Mouse (Mus musculus) CH12.LX (cell line): ENCODE results near the gene Car11. TPM values are rescaled to one million over a fixed set of nuclear protein-coding genes. Genes with fewer than 3 reads are reported as not detected.

ENCODE experiments used
- DNase-seq: peaks from one replicate; pipeline ENCODE4 v3.0.0-alpha.2; 2013; ENCODE audit errors: extremely low read depth
- H3K27ac ChIP-seq: 2 replicates; pipeline ENCODE4 v1.5.1; 2012; ENCODE audit warnings: low read depth, mild to moderate bottlenecking, control low read depth, moderate library complexity; ENCODE audit not compliant: insufficient read depth
- H3K27me3 ChIP-seq: replicated peaks from 2 replicates; pipeline ENCODE3; 2012; ENCODE audit warnings: inconsistent platforms
- H3K36me3 ChIP-seq, 2 experiments: replicated peaks in 1 of 2; 2 replicates each; pipeline versions ENCODE3 to v1.6.1; 2012; ENCODE audit warnings: inconsistent platforms in 1 of 2, low read length in 1 of 2, mild to moderate bottlenecking in 1 of 2, mixed read lengths in 1 of 2, moderate library complexity in 1 of 2; ENCODE audit not compliant: control insufficient read depth in 1 of 2, insufficient read depth in 1 of 2
- H3K4me1 ChIP-seq, 2 experiments: 2 replicates each; pipeline ENCODE4 v1.6.1; 2012; ENCODE audit warnings: inconsistent platforms in 1 of 2, moderate library complexity in 1 of 2; ENCODE audit not compliant: insufficient read depth in 2 of 2, control insufficient read depth in 1 of 2
- H3K4me2 ChIP-seq: 2 replicates; pipeline ENCODE4 v1.6.1; 2012; ENCODE audit warnings: low read depth, mild to moderate bottlenecking, control low read depth; ENCODE audit not compliant: poor library complexity, insufficient read depth, severe bottlenecking
- H3K4me3 ChIP-seq, 3 experiments: fragments of 150-350 bp in 1 of 3; sonication (generic) in 1 of 3; replicated peaks in 1 of 3; 2 replicates each; pipeline versions ENCODE3 to v1.5.1; 2011 to 2012; ENCODE audit warnings: low read depth in 2 of 3, low read length in 2 of 3, mild to moderate bottlenecking in 2 of 3, moderate library complexity in 2 of 3, control low read depth in 1 of 3, improper control_type of control experiment in 1 of 3, inconsistent platforms in 1 of 3, mixed read lengths in 1 of 3; ENCODE audit not compliant: poor library complexity in 1 of 3
- H3K79me2 ChIP-seq: replicated peaks from 2 replicates; pipeline ENCODE4 v1.6.1; 2012; ENCODE audit warnings: mild to moderate bottlenecking, moderate library complexity; ENCODE audit not compliant: control insufficient read depth, poor library complexity, insufficient read depth, severe bottlenecking; ENCODE audit errors: extremely low read depth
- H3K9ac ChIP-seq: 2 replicates; pipeline ENCODE4 v1.6.1; 2012; ENCODE audit warnings: low read depth, mild to moderate bottlenecking, control low read depth, moderate library complexity; ENCODE audit not compliant: insufficient read depth
- H3K9me3 ChIP-seq: replicated peaks from 2 replicates; pipeline ENCODE3; 2012; ENCODE audit warnings: low read length, inconsistent platforms, mixed read lengths
- CHD1 ChIP-seq: IDR thresholded peaks from 2 replicates; pipeline ENCODE4 v1.6.1; 2012; ENCODE audit warnings: low read depth, low read length, improper control_type of control experiment, inconsistent platforms
- E2F4 ChIP-seq: IDR thresholded peaks from 2 replicates; pipeline ENCODE4 v1.6.1; 2011; ENCODE audit warnings: low read depth, low read length, improper control_type of control experiment; ENCODE audit not compliant: insufficient replicate concordance
- ELF1 ChIP-seq: IDR thresholded peaks from 2 replicates; pipeline ENCODE4 v1.6.1; 2014; ENCODE audit warnings: low read depth, mild to moderate bottlenecking, inconsistent platforms, low read length, improper control_type of control experiment
- EP300 ChIP-seq: IDR thresholded peaks from 2 replicates; pipeline ENCODE4 v1.6.1; 2011; ENCODE audit warnings: low read length, improper control_type of control experiment
- ETS1 ChIP-seq: conservative IDR thresholded peaks from 2 replicates; pipeline ENCODE4 v1.6.1; 2012; ENCODE audit warnings: low read depth, mild to moderate bottlenecking, inconsistent platforms, low read length, improper control_type of control experiment, moderate library complexity
- GABPA ChIP-seq: IDR thresholded peaks from 2 replicates; pipeline ENCODE4 v1.6.1; 2012; ENCODE audit warnings: low read depth, low read length, improper control_type of control experiment, inconsistent platforms; ENCODE audit not compliant: insufficient replicate concordance
- HCFC1 ChIP-seq: IDR thresholded peaks from 2 replicates; pipeline ENCODE4 v1.6.1; 2012; ENCODE audit warnings: low read depth, mild to moderate bottlenecking, inconsistent platforms, low read length, improper control_type of control experiment
- IRF4 ChIP-seq: IDR thresholded peaks from 2 replicates; pipeline ENCODE4 v1.6.1; 2014; ENCODE audit warnings: low read depth, mild to moderate bottlenecking, inconsistent platforms, low read length, improper control_type of control experiment
- KAT2A ChIP-seq: IDR thresholded peaks from 2 replicates; pipeline ENCODE4 v1.6.1; 2012; ENCODE audit warnings: low read length, improper control_type of control experiment, inconsistent platforms; ENCODE audit not compliant: insufficient replicate concordance
- MAX ChIP-seq: IDR thresholded peaks from 2 replicates; pipeline ENCODE4 v1.6.1; 2011; ENCODE audit warnings: low read length, improper control_type of control experiment
- MEF2A ChIP-seq: IDR thresholded peaks from 2 replicates; pipeline ENCODE4 v1.6.1; 2014; ENCODE audit warnings: low read depth, mild to moderate bottlenecking, inconsistent platforms, low read length, improper control_type of control experiment, borderline replicate concordance
- MYC ChIP-seq: IDR thresholded peaks from 2 replicates; pipeline ENCODE4 v1.6.1; 2011; ENCODE audit warnings: low read depth, mild to moderate bottlenecking, improper control_type of control experiment, low read length
- NELFE ChIP-seq: IDR thresholded peaks from 2 replicates; pipeline ENCODE4 v1.6.1; 2011; ENCODE audit warnings: low read depth, low read length, improper control_type of control experiment
- PAX5 ChIP-seq: IDR thresholded peaks from 2 replicates; pipeline ENCODE4 v1.6.1; 2012; ENCODE audit warnings: low read length, inconsistent platforms, mixed read lengths
- POLR2AphosphoS2 ChIP-seq: IDR thresholded peaks from 2 replicates; pipeline ENCODE4 v1.6.1; 2011; ENCODE audit warnings: low read depth, low read length, improper control_type of control experiment
- RCOR1 ChIP-seq: conservative IDR thresholded peaks from 2 replicates; pipeline ENCODE4 v1.6.1; 2012; ENCODE audit warnings: low read depth, mild to moderate bottlenecking, inconsistent platforms, low read length, improper control_type of control experiment
- SIN3A ChIP-seq: IDR thresholded peaks from 2 replicates; pipeline ENCODE4 v1.6.1; 2012; ENCODE audit warnings: low read length, improper control_type of control experiment, inconsistent platforms
- SMC3 ChIP-seq: IDR thresholded peaks from 2 replicates; pipeline ENCODE4 v1.6.1; 2011; ENCODE audit warnings: low read depth, low read length, improper control_type of control experiment
- TBP ChIP-seq: conservative IDR thresholded peaks from 2 replicates; pipeline ENCODE4 v1.6.1; 2011; ENCODE audit warnings: low read depth, low read length, improper control_type of control experiment
- UBTF ChIP-seq: IDR thresholded peaks from 2 replicates; pipeline ENCODE4 v1.6.1; 2012; ENCODE audit warnings: low read depth, mild to moderate bottlenecking, inconsistent platforms, low read length, improper control_type of control experiment, moderate library complexity
- USF1 ChIP-seq: IDR thresholded peaks from 2 replicates; pipeline ENCODE4 v1.6.1; 2014; ENCODE audit warnings: low read depth, mild to moderate bottlenecking, inconsistent platforms, low read length, improper control_type of control experiment
- USF2 ChIP-seq: conservative IDR thresholded peaks from 2 replicates; pipeline ENCODE4 v1.6.1; 2011; ENCODE audit warnings: low read depth, low read length, improper control_type of control experiment
- ZC3H11A ChIP-seq: IDR thresholded peaks from 2 replicates; pipeline ENCODE4 v1.6.1; 2012; ENCODE audit warnings: low read depth, mild to moderate bottlenecking, inconsistent platforms, low read length, improper control_type of control experiment
- ZKSCAN1 ChIP-seq: IDR thresholded peaks from 2 replicates; pipeline ENCODE4 v1.6.1; 2012; ENCODE audit warnings: low read depth, inconsistent platforms, low read length, improper control_type of control experiment, borderline replicate concordance
- dilution Hi-C: fragments of 300-500 bp; cut with MboI; formaldehyde crosslinking; loops from 2 replicates; pipeline ENCODE4 v1.14.3; 2020; ENCODE audit warnings: low sequenced_read_pairs; ENCODE audit not compliant: extremely low pct_unique_long_range_greater_than_20kb, extremely low pct_ligation_motif_present
- in situ Hi-C: fragments of 300-500 bp; cut with MboI; formaldehyde crosslinking; loops from 3 replicates; pipeline ENCODE4 v1.14.3; 2019; ENCODE audit warnings: low sequenced_read_pairs, low pct_ligation_motif_present, low pct_unique_long_range_greater_than_20kb, mixed read lengths
- polyA plus RNA-seq: library from polyadenylated mRNA; unstranded; fragments of >175 nt; gene quantifications from 2 replicates; pipeline ENCODE4 v1.2.1, GENCODE M21; 2012; ENCODE audit warnings: low read depth; ENCODE audit not compliant: insufficient read length
- total RNA-seq, 2 experiments: library from RNA; depleted of rRNA; stranded (reverse); fragments of 300-350 nt in 1 of 2; fragments of >200 nt in 1 of 2; gene quantifications; 2 replicates each; pipeline ENCODE4 v1.2.3; 2012 to 2014

Gene Car11
- total and polyA plus RNA-seq, 3 experiments: not detected

GRCm38 (mm10) chr7:45726419-45726818 is 26.8 kb downstream of the Car11 start:
- TF ChIP-seq MEF2A: no peak
- no peak for TF ChIP-seq ELF1
- no peak for TF ChIP-seq PAX5
- TF ChIP-seq ZKSCAN1: no peak
- TF ChIP-seq POLR2AphosphoS2: no peak
- TF ChIP-seq SIN3A: no peak
- TF ChIP-seq CHD1: no peak
- no peak for TF ChIP-seq USF1
- no peak for TF ChIP-seq HCFC1
- TF ChIP-seq USF2: no peak
- no peak for TF ChIP-seq ETS1
- TF ChIP-seq GABPA: no peak
- TF ChIP-seq IRF4: no peak
- TF ChIP-seq KAT2A: no peak
- TF ChIP-seq EP300: no peak
- no peak for TF ChIP-seq MYC
- no peak for TF ChIP-seq MAX
- TF ChIP-seq SMC3: no peak
- no peak for TF ChIP-seq NELFE
- no peak for TF ChIP-seq ZC3H11A
- H3K27me3 ChIP-seq: no peaks in the 10 kb centered on the region
- no peaks in the 10 kb centered on the region for H3K79me2 ChIP-seq
- no peak overlapping the region for H3K9ac ChIP-seq
- dilution Hi-C loops (no loop called here), in situ Hi-C loops (no loop called here)
- no peak overlapping the region for H3K27ac ChIP-seq
- DNase-seq: no peak
- peaks cover 0 to 18% of the 10 kb centered on the region in 2 experiments; a peak in 2 of 4 replicates for H3K4me1 ChIP-seq
- H3K9me3 ChIP-seq: no peaks in the 10 kb centered on the region
- no peak overlapping the region for H3K4me2 ChIP-seq
- no peak overlapping the region for H3K4me3 ChIP-seq
- peaks cover 71 to 89% of the 10 kb centered on the region in 2 experiments for H3K36me3 ChIP-seq

- no peak for TF ChIP-seq MYC
- no peak for TF ChIP-seq SMC3
- no peak for TF ChIP-seq PAX5
- no peak for TF ChIP-seq HCFC1
- TF ChIP-seq RCOR1: no peak
- no peak for TF ChIP-seq UBTF
- no peak for TF ChIP-seq GABPA
- no peak for TF ChIP-seq E2F4
- no peak for TF ChIP-seq ETS1
- TF ChIP-seq ELF1: no peak
- no peak for TF ChIP-seq TBP
- no peak for TF ChIP-seq ZC3H11A
- Histone ChIP-seq H3K27me3 (no peaks in the 10 kb centered on the region), H3K79me2 (no peaks in the 10 kb centered on the region), H3K9ac (no peak overlapping the region), H3K4me1 (peaks cover 0 to 15% of the 10 kb centered on the region in 2 experiments; a peak in 2 of 4 replicates), H3K4me3 (no peak overlapping the region), H3K9me3 (no peaks in the 10 kb centered on the region), H3K36me3 (peaks cover 59 to 77% of the 10 kb centered on the region in 2 experiments), H3K27ac (no peak overlapping the region), H3K4me2 (no peak overlapping the region)
- DNase-seq: no peak
- dilution Hi-C loops: no loop called here
- in situ Hi-C loops: no loop called here
These were observed 28.0 kb downstream of the Car11 start for GRCm38 (mm10) chr7:45727625-45728024.
